Mouse (Mus musculus) thymus, adult 18-20 months (tissue): ENCODE measurements around the gene Ces1a.

Experiments
- DNase-seq, 2 experiments: peaks; one replicate each; pipeline ENCODE4 v3.0.0; 2022; ENCODE audit warnings: mixed read lengths in 2 of 2

Ces1a gene

GRCm38 (mm10) chr8:92982491-92982890 lies 65.5 kb downstream of the Ces1a start:
- DNase-seq: no peak

GRCm38 (mm10) chr8:92976656-92977055 lies 71.3 kb downstream of the Ces1a start:
- no peak for DNase-seq

GRCm38 (mm10) chr8:92972949-92973348 lies 75.0 kb downstream of the Ces1a start:
- no peak for DNase-seq
